Mouse (Mus musculus): ENCODE measurements around the gene Acad10. TPM values are rescaled to one million over a fixed set of nuclear protein-coding genes. Genes with fewer than 3 reads are reported as not detected.
"Not testable (repeated sequence)": the region's sequence is repeated elsewhere in the genome, so short reads cannot be mapped to it uniquely, and the experiment has no call there.

Gene Acad10
- polyA plus RNA-seq, 3 experiments from 2014 or later, result 0.93 to 5.7 (median 5.6) TPM

DNA sequence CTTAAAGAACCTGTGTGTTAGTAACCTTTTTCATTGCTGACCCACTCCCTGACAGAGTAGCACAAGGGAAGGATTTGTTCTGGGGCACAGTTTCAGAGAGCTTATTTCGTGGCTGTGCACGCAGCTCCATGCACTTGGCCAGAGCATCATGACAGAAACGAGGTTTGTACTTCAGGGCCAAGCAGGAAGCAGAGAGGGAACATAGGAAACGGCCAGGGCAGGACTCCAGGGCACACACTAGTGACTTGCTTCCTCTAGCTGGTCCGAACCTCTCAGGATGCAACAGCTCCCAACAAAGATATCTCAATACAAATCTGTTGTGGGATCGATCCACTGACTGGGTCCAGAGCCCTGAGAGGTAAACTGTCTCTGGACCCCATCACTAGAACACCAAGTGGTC lies 3.4 kb downstream of the Acad10 start:
- ATAC-seq, result not testable (repeated sequence)

DNA sequence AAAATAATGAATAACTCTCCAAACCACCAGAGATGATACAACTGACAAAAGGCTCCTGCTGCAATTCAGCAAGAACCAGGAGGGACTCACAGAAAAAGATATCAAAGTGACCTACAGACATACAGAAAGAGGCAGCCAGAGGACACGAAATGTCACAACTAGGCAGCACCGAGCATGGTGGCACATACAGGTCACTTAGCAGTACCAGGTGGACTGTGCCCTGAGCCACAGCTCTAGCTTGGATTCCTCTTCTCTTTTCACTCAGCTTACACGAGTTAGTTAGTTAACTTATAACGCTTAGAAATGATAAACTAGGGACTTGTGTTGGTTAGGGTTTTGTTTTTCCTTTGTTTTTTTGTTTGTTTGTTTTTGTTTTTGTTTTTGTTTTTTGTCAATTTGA lies 5.8 kb downstream of the Acad10 start:
- no peak for ATAC-seq

DNA sequence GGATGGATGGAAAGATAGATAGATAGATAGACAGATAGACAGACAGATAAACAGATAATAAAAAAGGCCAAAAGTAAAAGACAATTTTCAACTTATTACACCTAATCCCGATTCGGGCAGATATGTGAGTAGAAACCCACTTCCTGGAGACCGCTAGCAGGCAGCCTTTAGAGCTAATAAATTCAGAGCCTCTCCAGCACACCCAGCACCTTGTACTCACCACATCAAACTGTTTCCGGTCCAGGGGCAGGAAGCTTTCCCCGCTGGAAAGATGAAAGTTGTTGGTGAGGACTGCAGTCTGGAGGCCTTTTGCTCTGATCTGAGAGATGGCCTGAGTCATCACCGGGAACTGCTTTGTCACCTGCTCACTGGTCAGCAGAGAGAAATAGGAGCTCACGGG lies 11.2 kb downstream of the Acad10 start:
- peak; percentile 76 for ATAC-seq

DNA sequence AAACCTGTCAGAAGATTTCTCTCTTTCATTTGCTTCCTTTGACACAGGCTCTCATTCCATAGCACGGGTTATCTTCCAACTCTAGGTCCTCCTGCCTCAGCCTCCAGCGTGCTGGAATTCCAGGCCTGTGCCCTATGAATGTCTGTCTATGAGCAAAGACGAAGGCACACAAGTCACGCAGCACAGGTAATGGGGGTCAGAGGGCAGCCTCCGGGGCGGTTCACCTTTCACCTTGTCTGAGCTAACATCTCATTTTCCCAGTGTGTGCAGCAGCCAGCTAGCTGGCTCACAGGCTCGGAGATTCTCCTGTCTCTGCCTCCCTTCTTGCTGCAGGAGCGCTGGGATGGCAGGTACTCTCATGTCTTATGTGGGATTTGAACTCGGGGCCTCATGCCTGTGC lies 20.7 kb downstream of the Acad10 start:
- ATAC-seq, result no peak

DNA sequence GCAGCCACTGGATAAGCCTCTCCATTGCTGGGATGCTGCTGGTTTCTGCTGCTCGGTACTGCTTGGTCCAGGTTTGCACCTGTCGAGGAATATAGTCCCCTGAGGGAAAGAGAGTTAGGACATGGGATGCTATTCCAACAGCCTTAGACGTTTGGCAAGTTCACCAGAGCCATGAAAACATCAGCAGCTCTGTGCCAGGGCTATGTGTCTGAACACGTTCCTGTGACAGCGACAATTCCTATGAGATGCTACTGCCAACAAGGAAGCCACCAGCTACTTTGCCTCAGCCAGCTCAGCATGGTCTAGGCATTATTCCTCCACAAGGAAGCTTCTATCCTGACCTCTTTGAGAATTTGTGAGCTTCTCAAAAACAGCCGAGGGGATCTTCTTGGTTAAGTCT lies 23.0 kb downstream of the Acad10 start:
- ATAC-seq, result no peak

DNA sequence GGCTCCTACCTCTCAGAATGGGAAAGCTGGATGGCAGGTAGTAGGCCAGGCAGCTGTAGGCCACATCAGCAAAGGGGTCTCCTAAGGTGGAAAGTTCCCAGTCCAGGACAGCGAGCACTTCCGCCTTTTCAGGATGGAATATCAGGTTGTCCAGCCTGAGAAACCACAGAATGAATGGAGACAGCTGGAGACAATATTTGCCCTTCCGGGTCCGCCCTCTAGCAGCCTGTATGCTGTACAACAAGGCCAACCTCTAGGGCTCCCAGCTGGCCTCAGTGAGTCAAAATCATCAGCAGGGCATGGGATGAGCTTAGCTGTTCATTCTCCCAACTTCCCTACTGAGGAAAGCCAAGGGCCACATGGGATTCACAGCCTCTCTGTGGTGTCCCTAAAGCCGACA lies 25.6 kb downstream of the Acad10 start:
- no peak for ATAC-seq

DNA sequence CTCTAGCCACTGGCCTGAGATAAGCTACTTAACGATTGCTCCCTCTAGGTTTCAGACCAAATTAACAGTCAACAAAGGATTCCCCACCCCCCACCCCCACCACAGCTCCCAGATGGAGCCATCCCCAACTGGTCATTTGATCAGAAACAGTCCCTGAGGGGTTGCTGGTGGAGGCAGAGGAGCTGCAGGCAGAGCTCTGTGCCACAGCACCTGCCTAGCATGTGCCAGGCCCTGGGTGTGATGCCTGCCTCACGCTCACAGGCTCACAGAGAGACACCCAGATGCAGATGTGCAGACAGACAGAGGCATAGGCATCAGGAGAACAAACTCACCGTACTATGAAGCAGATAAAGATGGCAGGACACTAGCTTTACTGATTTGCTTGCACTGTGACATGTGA lies 27.5 kb downstream of the Acad10 start:
- no peak for ATAC-seq

DNA sequence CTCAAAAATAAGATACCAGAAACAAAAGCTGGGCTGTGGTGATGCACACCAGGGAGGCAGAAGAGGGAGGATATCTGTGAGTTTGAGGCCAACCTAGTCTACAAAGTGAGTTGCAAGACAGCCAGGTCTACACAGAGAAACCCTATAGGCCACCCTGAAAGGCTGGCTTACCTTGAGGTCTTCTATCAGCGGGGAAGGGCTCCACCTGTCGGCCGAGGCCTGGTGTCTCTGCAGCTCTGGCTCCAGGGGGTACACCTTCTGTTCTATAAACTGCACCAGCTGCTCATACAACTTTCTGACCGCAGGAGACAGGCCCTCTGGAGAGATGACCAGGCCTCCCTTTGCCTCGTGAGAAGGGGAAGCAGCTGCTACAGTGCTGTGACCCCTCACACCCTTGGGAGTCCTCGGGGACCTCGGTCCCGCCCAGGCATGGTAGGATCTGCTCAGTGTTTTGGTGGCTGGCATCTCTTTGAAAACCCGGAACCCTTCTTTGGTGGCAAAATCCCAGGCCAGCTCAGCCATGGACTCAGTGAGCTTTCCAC lies 29.1 kb downstream of the Acad10 start:
- not testable (repeated sequence) for ATAC-seq

DNA sequence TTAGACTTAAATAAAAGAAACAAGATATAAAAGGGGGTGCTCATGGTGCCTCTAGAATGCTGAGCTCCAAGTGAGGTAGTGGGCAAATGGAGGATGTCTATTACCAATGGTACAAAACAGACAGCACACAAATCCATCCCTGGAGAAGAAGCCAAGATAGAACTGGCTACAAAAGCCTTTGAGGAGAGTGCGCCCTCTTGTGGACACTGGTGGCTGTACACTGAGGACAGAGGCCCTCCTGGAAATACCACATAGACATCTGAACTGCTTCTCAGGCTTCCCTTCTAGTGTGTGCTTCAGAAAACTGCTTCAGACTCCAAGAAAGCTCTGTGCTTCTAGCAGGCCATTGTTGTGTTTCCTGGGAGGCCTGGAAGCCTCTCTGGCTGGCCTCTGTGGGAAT lies 32.4 kb downstream of the Acad10 start:
- ATAC-seq, result no peak

DNA sequence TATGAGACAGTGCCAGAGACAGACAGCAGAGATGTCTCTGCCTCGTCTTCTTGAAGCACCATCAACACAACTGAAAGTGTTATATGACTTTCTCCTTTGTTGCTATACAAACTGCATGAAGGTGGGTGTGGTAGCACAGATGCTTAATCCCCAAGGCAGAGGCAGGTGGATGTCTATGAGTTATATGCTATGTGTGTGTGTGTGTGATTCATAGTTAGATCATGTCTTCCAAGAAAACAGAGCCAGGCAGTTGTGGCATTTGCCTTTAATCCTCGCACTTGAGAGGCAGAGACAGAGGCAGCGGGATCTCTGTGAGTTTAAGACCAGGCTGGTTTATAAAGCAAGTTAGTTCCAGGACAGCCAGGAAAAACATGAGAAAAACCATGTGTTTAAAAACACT lies 37.1 kb downstream of the Acad10 start:
- ATAC-seq, result no peak

DNA sequence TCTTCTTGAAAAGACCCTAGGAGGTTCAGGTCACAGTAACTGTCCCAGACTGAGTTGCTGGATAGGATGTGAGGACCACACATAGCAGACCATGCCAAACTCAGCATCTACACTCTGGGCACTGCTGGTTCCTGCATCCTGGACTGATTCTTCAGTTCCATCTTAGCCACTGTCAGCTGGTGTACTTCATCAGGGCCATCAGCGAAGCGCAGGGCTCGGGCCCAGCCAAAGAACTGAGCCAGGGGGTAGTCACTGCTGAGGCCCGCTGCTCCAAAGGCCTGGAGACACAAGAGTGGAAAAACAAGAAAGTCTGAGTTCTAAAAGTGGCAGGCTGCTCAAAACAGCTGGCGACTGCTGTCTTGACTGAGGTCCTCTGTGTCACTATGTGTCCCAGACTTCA lies 39.2 kb downstream of the Acad10 start:
- no peak for ATAC-seq

DNA sequence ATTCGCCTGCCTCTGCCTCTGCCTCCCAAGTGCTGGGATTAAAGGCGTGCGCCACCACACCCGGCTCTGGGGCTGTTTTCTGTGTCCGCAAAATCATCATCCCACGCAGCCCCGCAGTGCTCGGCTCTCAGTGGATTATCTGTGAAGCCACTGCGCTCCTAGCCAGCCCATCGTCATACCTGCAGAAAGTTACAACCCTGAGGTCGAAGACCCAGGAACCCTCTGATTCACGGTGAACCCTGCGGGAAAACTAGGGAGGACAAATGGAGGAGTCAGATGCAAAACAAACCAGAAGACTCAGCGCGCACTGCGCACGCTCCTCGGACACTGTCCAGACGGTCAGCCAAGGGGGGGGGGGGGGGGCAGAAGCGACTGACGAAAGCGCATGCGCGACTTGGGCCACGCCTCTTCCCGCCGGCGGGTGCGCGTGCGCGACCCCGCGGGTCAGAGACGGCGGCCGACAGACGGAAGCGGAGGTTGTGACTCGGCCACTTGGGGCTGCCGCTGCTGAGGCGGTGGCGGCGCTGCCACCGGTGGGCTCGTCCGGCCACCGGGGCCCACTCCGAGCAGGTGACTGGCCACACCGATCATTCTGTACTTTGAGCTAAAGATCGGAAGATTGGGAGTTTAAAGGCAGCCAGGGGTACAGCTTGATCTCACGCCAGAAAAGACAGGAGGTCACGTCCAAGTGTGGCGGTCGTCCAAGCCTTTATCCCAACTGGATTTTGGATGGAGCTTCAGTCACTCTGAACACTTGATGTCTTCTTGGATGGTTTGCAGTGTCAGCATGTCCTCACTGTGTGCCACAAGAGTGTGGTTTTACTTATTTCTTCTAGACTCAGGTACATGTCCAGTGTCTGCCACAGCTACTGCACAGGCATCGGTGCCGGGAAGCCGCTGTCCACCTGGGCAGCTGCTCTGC lies 41.5 kb downstream of the Acad10 start, which contains the start of gene Acad12:
Acad12 (minus strand) TSS at position 347 of the 922 bp plus-strand sequence.
- ATAC-seq, result peak; percentile 68

DNA sequence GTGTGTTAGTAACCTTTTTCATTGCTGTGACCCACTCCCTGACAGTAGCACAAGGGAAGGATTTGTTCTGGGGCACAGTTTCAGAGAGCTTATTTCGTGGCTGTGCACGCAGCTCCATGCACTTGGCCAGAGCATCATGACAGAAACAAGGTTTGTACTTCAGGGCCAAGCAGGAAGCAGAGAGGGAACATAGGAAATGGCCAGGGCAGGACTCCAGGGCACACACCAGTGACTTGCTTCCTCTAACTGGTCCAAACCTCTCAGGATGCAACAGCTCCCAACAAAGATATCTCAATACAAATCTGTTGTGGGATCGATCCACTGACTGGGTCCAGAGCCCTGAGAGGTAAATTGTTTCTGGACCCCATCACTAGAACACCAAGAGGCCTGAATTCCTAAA lies 45.4 kb downstream of the Acad10 start:
- not testable (repeated sequence) for ATAC-seq

DNA sequence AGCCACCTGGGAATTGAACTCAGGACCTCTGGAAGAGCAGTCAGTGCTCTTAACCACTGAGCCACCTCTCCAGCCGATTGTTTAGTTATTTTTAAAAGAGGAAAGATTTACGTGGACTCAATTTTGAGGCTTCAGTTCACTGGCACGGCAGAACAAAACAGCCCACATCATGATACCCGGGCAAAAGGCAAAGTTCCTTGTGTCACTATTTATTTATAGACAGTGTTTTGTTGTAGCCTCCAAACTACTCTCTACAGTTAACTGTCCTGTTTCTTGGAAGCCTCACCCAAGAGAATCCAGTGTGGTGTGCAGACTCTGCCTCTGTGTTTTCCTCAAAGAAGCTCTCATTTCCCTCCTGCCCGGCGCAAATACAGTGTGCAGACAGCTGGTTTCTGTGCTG lies 48.3 kb downstream of the Acad10 start:
- no peak for ATAC-seq

DNA sequence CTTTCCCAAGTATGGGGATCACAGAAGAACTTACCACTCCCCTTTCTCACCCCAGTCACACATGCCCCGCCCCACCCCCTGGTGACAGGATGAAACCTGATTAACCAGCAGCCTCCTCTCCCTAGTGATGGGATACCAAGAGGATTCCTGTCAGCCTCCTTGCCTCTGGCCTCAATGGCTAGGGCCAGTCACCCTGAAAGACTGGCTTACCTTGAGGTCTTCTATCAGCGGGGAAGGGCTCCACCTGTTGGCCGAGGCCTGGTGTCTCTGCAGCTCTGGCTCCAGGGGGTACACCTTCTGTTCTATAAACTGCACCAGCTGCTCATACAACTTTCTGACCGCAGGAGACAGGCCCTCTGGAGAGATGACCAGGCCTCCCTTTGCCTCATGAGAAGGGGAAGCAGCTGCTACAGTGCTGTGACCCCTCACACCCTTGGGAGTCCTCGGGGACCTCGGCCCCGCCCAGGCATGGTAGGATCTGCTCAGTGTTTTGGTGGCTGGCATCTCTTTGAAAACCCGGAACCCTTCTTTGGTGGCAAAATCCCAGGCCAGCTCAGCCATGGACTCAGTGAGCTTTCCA lies 50.7 kb downstream of the Acad10 start:
- not testable (repeated sequence) for ATAC-seq

DNA sequence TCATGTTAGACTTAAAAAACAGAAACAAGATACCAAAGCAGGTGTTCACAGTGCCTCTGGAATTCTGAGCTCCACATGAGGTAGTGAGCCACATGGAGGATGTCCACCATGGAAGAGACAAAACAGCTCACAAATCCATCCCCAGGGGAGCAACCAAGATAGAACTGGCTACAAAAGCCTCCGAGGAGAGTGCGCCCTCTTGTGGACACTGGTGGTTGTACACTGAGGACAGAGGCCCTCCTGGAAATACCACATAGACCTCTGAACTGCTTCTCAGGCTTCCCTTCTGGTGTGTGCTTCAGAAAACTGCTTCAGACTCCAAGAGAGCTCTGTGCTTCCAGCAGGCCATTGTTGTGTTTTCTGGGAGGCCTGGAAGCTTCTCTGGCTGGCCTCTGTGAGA lies 54.2 kb downstream of the Acad10 start:
- peak; percentile 41 for ATAC-seq

DNA sequence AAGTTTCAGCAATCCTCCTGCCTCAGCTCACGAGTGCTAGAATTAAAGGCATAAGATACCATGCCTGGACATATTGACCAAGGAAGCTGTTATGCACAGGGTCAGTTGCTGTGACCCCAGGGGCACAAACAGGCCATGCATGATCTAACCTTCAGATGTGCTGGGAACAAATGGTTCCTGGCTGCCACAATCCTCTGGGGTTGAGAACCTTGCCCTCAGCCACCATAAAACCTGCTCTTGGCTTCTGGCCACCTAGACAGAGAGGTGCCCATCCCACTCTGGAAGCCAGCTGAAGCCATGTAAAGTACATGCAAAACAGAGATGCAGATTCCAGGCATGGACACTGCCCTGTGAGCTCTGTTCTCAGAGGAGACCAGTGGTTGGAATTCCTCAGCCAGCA lies 56.5 kb downstream of the Acad10 start:
- ATAC-seq, result not testable (repeated sequence)

DNA sequence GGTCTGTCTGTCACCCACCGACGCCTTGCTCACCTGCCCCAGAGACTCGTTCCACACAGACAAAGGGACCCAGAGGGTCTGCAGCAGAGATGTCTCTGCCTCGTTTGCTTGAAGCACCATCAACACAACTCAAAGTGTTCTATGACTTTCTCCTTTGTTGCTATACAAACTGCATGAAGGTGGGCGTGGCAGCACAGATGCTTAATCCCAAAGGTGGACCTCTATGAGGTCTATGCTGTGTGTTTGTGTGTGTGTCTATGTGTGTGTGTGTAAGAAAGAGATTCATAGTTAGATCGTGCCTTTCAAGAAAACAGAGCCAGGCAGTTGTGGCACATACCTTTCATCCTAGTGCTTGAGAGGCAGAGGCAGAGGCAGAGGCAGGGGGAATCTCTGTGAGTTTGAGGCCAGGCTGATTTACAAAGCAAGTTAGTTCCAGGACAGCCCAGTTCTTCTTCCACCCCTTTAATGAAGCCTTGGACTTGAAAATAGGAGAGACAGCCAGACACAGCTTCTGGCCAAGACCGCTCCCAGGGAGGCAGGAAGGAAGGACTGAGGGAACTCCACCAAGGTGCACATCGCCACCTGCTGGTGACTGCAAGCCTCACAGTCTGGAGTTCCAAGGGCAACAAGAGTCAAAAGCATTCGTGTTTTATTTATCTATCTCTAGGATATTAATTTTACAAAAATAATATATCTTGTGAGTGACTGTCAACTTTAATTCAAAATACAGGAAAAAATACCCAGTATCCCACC lies 58.6 kb downstream of the Acad10 start:
- ATAC-seq, result peak; percentile 67

DNA sequence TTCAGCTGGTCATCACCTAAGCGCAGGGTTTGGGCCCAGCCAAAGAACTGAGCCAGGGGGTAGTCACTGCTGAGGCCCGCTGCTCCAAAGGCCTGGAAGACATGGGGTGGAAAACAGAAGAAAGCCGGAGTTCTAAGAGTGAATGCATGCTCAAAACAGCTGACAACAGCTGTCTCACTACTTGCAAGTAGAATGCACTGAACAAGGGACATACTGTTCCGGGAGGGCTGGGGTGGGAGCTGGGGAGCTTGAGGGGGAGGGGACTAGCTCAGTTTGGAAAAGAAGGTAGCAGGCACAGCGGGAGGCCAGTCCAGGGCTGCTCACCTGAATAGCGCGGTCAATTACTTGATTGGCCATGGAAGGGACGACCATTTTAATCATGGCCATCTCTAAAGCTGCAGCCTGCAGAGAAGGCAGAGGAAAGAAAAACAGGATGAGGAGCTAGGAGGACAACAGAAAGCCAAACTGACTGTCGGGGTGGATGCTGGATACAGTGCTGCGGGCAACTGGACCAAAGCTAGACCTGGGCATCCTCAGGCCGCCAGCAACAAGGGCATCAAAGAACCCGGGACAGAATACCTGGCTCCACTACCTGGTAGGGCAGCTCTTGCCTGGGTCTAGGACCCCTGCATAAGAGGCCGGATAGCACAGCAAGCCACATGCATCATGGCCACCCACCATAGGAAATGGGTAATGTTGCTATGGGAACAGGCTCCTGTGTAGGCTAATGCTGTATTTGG lies 61.3 kb downstream of the Acad10 start:
- no peak for ATAC-seq

DNA sequence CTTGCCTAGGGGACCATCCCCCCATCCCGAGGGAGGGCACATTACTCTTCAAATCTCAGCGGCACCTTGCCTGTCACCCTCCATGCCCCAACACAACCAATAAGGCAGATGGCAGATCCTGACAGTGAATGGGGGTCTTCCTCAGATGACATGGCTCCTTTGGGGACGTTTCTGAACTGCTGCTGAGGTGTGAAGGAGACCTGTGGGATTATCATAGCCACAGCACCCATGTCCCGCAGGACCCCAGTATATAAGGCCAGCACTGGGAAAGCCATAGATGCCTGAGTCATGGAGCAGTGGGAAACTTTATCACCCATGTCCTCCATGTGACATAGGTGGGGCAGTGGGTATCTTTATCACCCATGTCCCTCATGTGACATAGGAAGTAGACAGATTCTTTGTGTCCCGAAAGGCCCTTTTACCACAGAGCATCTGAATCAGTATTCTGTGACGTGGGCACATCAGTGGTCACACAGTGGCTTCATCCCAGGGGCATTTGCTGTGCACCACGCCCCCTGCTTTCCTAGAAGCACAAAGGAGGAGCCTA lies 62.2 kb downstream of the Acad10 start:
- no peak for ATAC-seq

DNA sequence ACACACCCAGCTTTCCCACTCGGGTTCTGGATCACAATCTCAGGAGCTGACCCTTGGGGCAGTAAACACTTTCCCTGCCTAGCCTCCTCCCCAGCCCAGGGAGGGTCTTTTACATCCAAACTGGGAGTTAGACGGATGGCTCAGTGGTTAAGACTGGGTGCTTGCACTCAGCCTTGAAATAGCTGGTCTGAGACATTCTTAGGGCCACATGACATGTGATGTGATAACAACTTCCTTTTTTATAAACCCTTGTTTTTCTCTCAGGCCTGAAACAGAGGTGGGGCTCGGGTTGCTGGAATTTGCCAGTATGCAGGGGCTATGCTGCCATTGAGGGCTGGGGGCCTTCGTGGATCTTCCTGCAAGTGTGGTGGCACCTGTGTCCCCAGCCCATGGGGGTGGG lies 63.0 kb downstream of the Acad10 start:
- ATAC-seq, result no peak

DNA sequence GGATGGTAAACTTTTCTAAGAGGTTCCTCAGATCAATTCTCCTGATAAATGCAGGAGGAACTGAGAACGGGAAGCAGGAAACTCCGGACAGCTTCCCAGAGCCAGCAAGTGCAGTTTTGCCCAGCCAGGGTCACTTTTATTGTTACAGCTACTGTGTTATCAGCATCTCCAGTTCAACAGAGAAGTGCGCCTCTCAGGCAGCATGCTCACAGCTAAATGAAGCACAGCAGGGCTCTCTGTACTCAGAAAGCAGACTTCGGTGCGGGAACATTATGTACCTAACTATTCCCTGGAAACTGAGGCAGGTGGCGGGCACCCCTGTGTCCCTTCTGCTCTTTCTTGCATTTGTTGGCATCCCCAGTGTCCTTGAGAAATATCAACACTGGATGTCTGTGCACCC lies 64.1 kb downstream of the Acad10 start:
- no peak for ATAC-seq
